ENCODE assay signal across 22 mouse cellular contexts in genomic region chr4:40313026-40313425, GRCm38 (mm10). TPM values are rescaled to one million over a fixed set of nuclear protein-coding genes. Genes with fewer than 3 reads are reported as not detected.
DNase-seq lines count a peak whose midpoint lies in the region; ATAC-seq and TF ChIP-seq lines count a peak whose summit lies in the region.
"Had no signal": no experiment of that assay in that cellular context is flagged by ENCODE, and none has a peak within 500 bp of the region (broad histone marks: within the 10 kb centered on the region; RNA-seq: fewer than 3 reads in every experiment).

No protein-coding gene starts in this region.

- H3K9ac ChIP-seq in lung, postnatal 0 days (replicated peaks; ENCODE audit: low read depth): no peak overlapping the region
- H3K9ac ChIP-seq: embryonic facial prominence, embryonic 13.5 days; limb, embryonic 12.5 days; liver, embryonic 13.5 days; lung, embryonic 15.5 days; midbrain, embryonic 15.5 days had no signal

- intact Hi-C loops in left cerebral cortex, adult 2 months (cut with DNase I): no loop called here

- no peak for ATAC-seq in lung, postnatal 0 days
- ATAC-seq in common myeloid progenitor, adult 5-6 weeks (replicated peaks; ENCODE audit: low read depth, poor library complexity, severe bottlenecking): peak; percentile 67
- ATAC-seq in cerebellum, adult (ENCODE audit: insufficient number of reproducible peaks, low FRiP score, low TSS enrichment): no peak
- ATAC-seq: forebrain, embryonic 16.5 days; midbrain, embryonic 15.5 days had no signal

- no peaks in the 10 kb centered on the region for H3K27me3 ChIP-seq in lung, postnatal 0 days (replicated peaks; ENCODE audit: insufficient read depth, low read length)
- H3K27me3 ChIP-seq: embryonic facial prominence, embryonic 13.5 days; limb, embryonic 12.5 days; liver, embryonic 13.5 days; lung, embryonic 15.5 days; midbrain, embryonic 15.5 days had no signal

- H3K9me3 ChIP-seq in lung, postnatal 0 days (ENCODE audit: low read length): no peaks in the 10 kb centered on the region
- H3K9me3 ChIP-seq: embryonic facial prominence, embryonic 13.5 days; hindbrain, embryonic 10.5 days; limb, embryonic 12.5 days; liver, embryonic 13.5 days; lung, embryonic 15.5 days; midbrain, embryonic 15.5 days had no signal

- no peak for TF ChIP-seq CTCF in lung, postnatal 0 days (IDR thresholded peaks at IDR 0.05)
- no peak for TF ChIP-seq CTCF in left cerebral cortex, adult 2 months (IDR thresholded peaks at IDR 0.05)

- H3K4me3 ChIP-seq in lung, postnatal 0 days (ENCODE audit: low read depth, low read length): no peak overlapping the region
- no peak overlapping the region for H3K4me3 ChIP-seq in left cerebral cortex, adult 2 months
- H3K4me3 ChIP-seq: embryonic facial prominence, embryonic 13.5 days; hindbrain, embryonic 10.5 days; limb, embryonic 12.5 days; liver, embryonic 13.5 days; lung, embryonic 15.5 days; megakaryocyte, embryonic 14.5 days; midbrain, embryonic 15.5 days had no signal

- DNase-seq in lung, postnatal 36 days: peak; percentile 10
- no peak for DNase-seq in lung, postnatal 0 days (ENCODE audit: low spot score)
- peak; percentile 42 to 56 for DNase-seq in B cell, adult 2 months
- DNase-seq in monocyte, adult 2 months (ENCODE audit: low read depth in 1 of 2, low spot score in 2 of 2): peak; percentile 16 to 28
- DNase-seq in left cerebral cortex, adult 2 months (ENCODE audit: extremely low spot score in 1 of 2, low spot score in 2 of 2): no peak
- DNase-seq in left cerebral cortex, adult 18-20 months (ENCODE audit: low spot score in 2 of 2): no peak
- DNase-seq: cerebellum, adult 9-10 months; gastrocnemius, postnatal 36 days; kidney, adult 18-20 months; liver, embryonic 13.5 days; right cerebral cortex, postnatal 25 days; thymus, adult 18-20 months had no signal

- no peaks in the 10 kb centered on the region for H3K4me1 ChIP-seq in lung, postnatal 0 days (ENCODE audit: insufficient read depth, low read depth, low read length)
- H3K4me1 ChIP-seq: embryonic facial prominence, embryonic 13.5 days; hindbrain, embryonic 10.5 days; limb, embryonic 12.5 days; lung, embryonic 15.5 days; midbrain, embryonic 15.5 days had no signal

- H3K27ac ChIP-seq in lung, postnatal 0 days (ENCODE audit: low read length): no peak overlapping the region
- no peak overlapping the region for H3K27ac ChIP-seq in left cerebral cortex, adult 2 months
- H3K27ac ChIP-seq: embryonic facial prominence, embryonic 13.5 days; hindbrain, embryonic 10.5 days; kidney, postnatal 0 days; limb, embryonic 12.5 days; liver, embryonic 13.5 days; lung, embryonic 15.5 days; midbrain, embryonic 15.5 days had no signal

- no peak overlapping the region for H3K4me2 ChIP-seq in lung, postnatal 0 days (replicated peaks; ENCODE audit: low read depth, low read length)
- H3K4me2 ChIP-seq: embryonic facial prominence, embryonic 13.5 days; limb, embryonic 12.5 days; liver, embryonic 13.5 days; lung, embryonic 15.5 days; midbrain, embryonic 15.5 days had no signal

- WGBS in lung, postnatal 0 days: 69% methylated on average over 6 of the region's 6 CpGs

- H3K36me3 ChIP-seq in lung, postnatal 0 days (ENCODE audit: insufficient read depth, low read length): no peaks in the 10 kb centered on the region
- H3K36me3 ChIP-seq: embryonic facial prominence, embryonic 13.5 days; hindbrain, embryonic 10.5 days; limb, embryonic 12.5 days; liver, embryonic 13.5 days; lung, embryonic 15.5 days; midbrain, embryonic 15.5 days had no signal

- no peak for TF ChIP-seq EP300 in lung, postnatal 0 days (IDR thresholded peaks at IDR 0.05)

RNA-seq across cellular contexts. Expression of gene Ndufb6, which starts 33.8 kb away (rescaled TPM):
- polyA plus RNA-seq in lung, postnatal 0 days (2015; fragmentation: Nextera tagmentation; extraction: Ambion mirVana): 207 and 222 TPM in 2 replicates
- total RNA-seq in common myeloid progenitor, adult 5-6 weeks (2017): 39.5 and 47.0 TPM in 2 replicates
- total RNA-seq in left cerebral cortex, adult 2 months (2021): 100 to 1,000 TPM; 164 to 187 TPM
- 100 to 1,000 TPM; 180 to 195 TPM for total RNA-seq in left cerebral cortex, adult 18-20 months (2021)

RNA-seq across cellular contexts. Expression of gene Topors, which starts 43.4 kb away (rescaled TPM):
- 25.4 and 27.9 TPM in 2 replicates for polyA plus RNA-seq in lung, postnatal 0 days (2015; fragmentation: Nextera tagmentation; extraction: Ambion mirVana)
- 93.8 and 107 TPM in 2 replicates for total RNA-seq in common myeloid progenitor, adult 5-6 weeks (2017)
- total RNA-seq in left cerebral cortex, adult 2 months (2021): 10 to 100 TPM; 19.2 to 21.9 TPM
- total RNA-seq in left cerebral cortex, adult 18-20 months (2021): 10 to 100 TPM; 20.2 to 21.6 TPM

RNA-seq across cellular contexts. Expression of gene Smim27, which starts 43.6 kb away (rescaled TPM):
- 45.6 and 57.1 TPM in 2 replicates for polyA plus RNA-seq in lung, postnatal 0 days (2015; fragmentation: Nextera tagmentation; extraction: Ambion mirVana)
- total RNA-seq in common myeloid progenitor, adult 5-6 weeks (2017): 7.9 and 13.2 TPM in 2 replicates
- 10 to 100 TPM; 10.3 to 11.8 TPM for total RNA-seq in left cerebral cortex, adult 2 months (2021)
- total RNA-seq in left cerebral cortex, adult 18-20 months (2021): 10 to 100 TPM; 12.6 to 13.6 TPM

Comparison
In these comparisons a context has a peak if more than half of its experiments do, and no peak if none do; other contexts are left out.
1. DNase-seq: peak in lung, postnatal 36 days (single experiment), B cell, adult 2 months (2 of 2) and monocyte, adult 2 months (2 of 2); none in lung, postnatal 0 days (single experiment), left cerebral cortex, adult 2 months (0 of 2) and left cerebral cortex, adult 18-20 months (0 of 2).